Mouse (Mus musculus) CD4-positive, CD25-positive, alpha-beta regulatory T cell, adult 9 weeks (primary cell): ENCODE data around the gene Cd209g. TPM values are rescaled to one million over a fixed set of nuclear protein-coding genes. Genes with fewer than 3 reads are reported as not detected.

Experiments
- polyA plus RNA-seq: library from polyadenylated mRNA; unstranded; fragments of 100-300 nt; shearing (Covaris generic); gene quantifications from one replicate; pipeline ENCODE4 v1.2.1, GENCODE M21; 2017

Gene Cd209g
- not detected for polyA plus RNA-seq

GRCm38 (mm10) chr8:4133798-4134197, at the start of gene Cd209g:
Cd209g (plus strand) TSS chr8:4134098.

GRCm38 (mm10) chr8:4105735-4106134, 28.2 kb upstream of the Cd209g start, which contains the start of gene Cd209f:
Cd209f (minus strand) TSS chr8:4105835.

GRCm38 (mm10) chr8:4165852-4166751, 32.2 kb downstream of the Cd209g start, which contains the start of gene Evi5l:
Evi5l (plus strand) TSS chr8:4166567.

Other genes starting within 250 kb of the Cd209g start
- not detected for gene Cd209b, start 207.3 kb upstream of the Cd209g start, polyA plus RNA-seq
- 0.65 TPM for gene Cd209c, start 179.4 kb upstream of the Cd209g start, polyA plus RNA-seq
- not detected for gene Cd209f, start 28.3 kb upstream of the Cd209g start, polyA plus RNA-seq
- gene Evi5l, start 32.5 kb downstream of the Cd209g start, polyA plus RNA-seq, result 12.8 TPM
- gene Prr36, start 83.4 kb downstream of the Cd209g start, polyA plus RNA-seq, result 0.21 TPM
- 0.20 TPM for gene Lrrc8e, start 92.7 kb downstream of the Cd209g start, polyA plus RNA-seq
- gene Map2k7, start 104.6 kb downstream of the Cd209g start, polyA plus RNA-seq, result 85.3 TPM
- 1.2 TPM for gene Gm49320, start 104.8 kb downstream of the Cd209g start, polyA plus RNA-seq
- gene Tgfbr3l, start 114.1 kb downstream of the Cd209g start, polyA plus RNA-seq, result 10.7 TPM
- 33.3 TPM for gene Snapc2, start 119.0 kb downstream of the Cd209g start, polyA plus RNA-seq
- gene Ctxn1, start 125.2 kb downstream of the Cd209g start, polyA plus RNA-seq, result 0.22 TPM
- gene Timm44, start 141.8 kb downstream of the Cd209g start, polyA plus RNA-seq, result 74.9 TPM
- gene Ccl25, start 191.1 kb downstream of the Cd209g start, polyA plus RNA-seq, result 14.8 TPM
- 11.3 TPM for gene Elavl1, start 191.3 kb downstream of the Cd209g start, polyA plus RNA-seq